In genomic region chr19:41919471-41919870, GRCm38 (mm10) we compare ENCODE assay signal across 26 mouse cellular contexts. TPM values are rescaled to one million over a fixed set of nuclear protein-coding genes. Genes with fewer than 3 reads are reported as not detected.
DNase-seq lines count a peak whose midpoint lies in the region; TF ChIP-seq lines count a peak whose summit lies in the region.
"Had no signal": no experiment of that assay in that cellular context is flagged by ENCODE, and none has a peak within 500 bp of the region (broad histone marks: within the 10 kb centered on the region; RNA-seq: fewer than 3 reads in every experiment).

No protein-coding gene starts in this region.

- no peak overlapping the region for H3K4me2 ChIP-seq in myocyte (ENCODE audit: low read depth)
- H3K4me2 ChIP-seq: forebrain, embryonic 13.5 days; heart, embryonic 13.5 days; hindbrain, embryonic 14.5 days had no signal

- TF ChIP-seq CTCF in heart, adult 2 months (IDR thresholded peaks at IDR 0.05): no peak
- no peak for TF ChIP-seq CTCF in ES-Bruce4 (IDR thresholded peaks at IDR 0.05; ENCODE audit: low read depth, low read length)

- 65% methylated on average over 4 of the region's 4 CpGs for WGBS in heart, adult 2 months

- DNase-seq in heart, adult 2 months: no peak
- DNase-seq in heart, adult 18-20 months: no peak
- DNase-seq in 416B (ENCODE audit: low read depth): peak; percentile 36
- no peak for DNase-seq in cerebellum, adult 8-10 months
- no peak for DNase-seq in right cerebral cortex, adult 2 months (ENCODE audit: low spot score in 2 of 2)
- DNase-seq: adrenal gland, adult 2 months; adrenal gland, postnatal 14 days; cerebellum, adult 11 months; cerebellum, adult 2 months; cerebellum, postnatal 10 days; cerebellum, postnatal 36 days; forebrain, postnatal 0 days; gastrocnemius, adult 2 months; gastrocnemius, postnatal 14 days; heart, adult 11 months; heart, postnatal 14 days; heart, postnatal 4 days had no signal

- TF ChIP-seq POLR2A in heart, adult 2 months (IDR thresholded peaks at IDR 0.05; ENCODE audit: insufficient read depth, low read depth, low read length): 0 out of 2 replicates have a peak, but pooled peaks have one; percentile 3
- TF ChIP-seq POLR2A in ES-Bruce4 (IDR thresholded peaks at IDR 0.05; ENCODE audit: insufficient read depth, low read length) (no peak), myocyte (IDR thresholded peaks at IDR 0.05; ENCODE audit: insufficient read length, low read depth) (no peak)

- H3K9me3 ChIP-seq in ES-Bruce4 (replicated peaks; ENCODE audit: control insufficient read depth, insufficient read depth, low read length, poor library complexity, severe bottlenecking): no peaks in the 10 kb centered on the region
- H3K9me3 ChIP-seq: forebrain, embryonic 10.5 days; forebrain, embryonic 13.5 days; G1E; heart, embryonic 10.5 days; heart, embryonic 13.5 days had no signal

- peaks cover 9% of the 10 kb centered on the region for H3K36me3 ChIP-seq in heart, adult 2 months (ENCODE audit: control insufficient read depth, insufficient read depth, low read length)
- peaks cover 58% of the 10 kb centered on the region for H3K36me3 ChIP-seq in ES-Bruce4 (ENCODE audit: control insufficient read depth, insufficient read depth, low read length, poor library complexity, severe bottlenecking)
- H3K36me3 ChIP-seq in myocyte (ENCODE audit: control insufficient read depth, insufficient read depth): peaks cover 49% of the 10 kb centered on the region

- no peak for TF ChIP-seq EP300 in heart, adult 2 months (IDR thresholded peaks at IDR 0.05; ENCODE audit: insufficient read depth, low read depth, low read length)
- TF ChIP-seq EP300 in ES-Bruce4 (IDR thresholded peaks at IDR 0.05; ENCODE audit: insufficient read depth, low read depth, low read length): no peak

- H3K4me3 ChIP-seq in heart, adult 2 months: no peak overlapping the region
- H3K4me3 ChIP-seq in ES-Bruce4 (ENCODE audit: low read depth, low read length): no peak overlapping the region
- H3K4me3 ChIP-seq in myocyte: no peak overlapping the region
- H3K4me3 ChIP-seq: forebrain, embryonic 10.5 days; forebrain, embryonic 13.5 days; gastrocnemius, adult 2 months; heart, embryonic 10.5 days; heart, embryonic 13.5 days had no signal

- no peaks in the 10 kb centered on the region for H3K79me2 ChIP-seq in heart, adult 2 months (replicated peaks; ENCODE audit: control insufficient read depth, insufficient read depth, low read length)
- peaks cover 25% of the 10 kb centered on the region for H3K79me2 ChIP-seq in myocyte (ENCODE audit: control insufficient read depth, insufficient read depth)

- peaks cover 3% of the 10 kb centered on the region for H3K4me1 ChIP-seq in heart, adult 2 months (ENCODE audit: control insufficient read depth, insufficient read depth, low read length)
- no peaks in the 10 kb centered on the region for H3K4me1 ChIP-seq in ES-Bruce4 (ENCODE audit: control insufficient read depth, insufficient read depth, low read length)

- intact Hi-C loops in heart, adult 2 months (cut with DNase I): no loop called here

- H3K9ac ChIP-seq in heart, adult 2 months (ENCODE audit: low read depth, low read length): no peak overlapping the region
- H3K9ac ChIP-seq in ES-Bruce4 (ENCODE audit: low read depth, poor library complexity, severe bottlenecking): no peak overlapping the region
- H3K9ac ChIP-seq: forebrain, embryonic 13.5 days; forebrain, postnatal 0 days; heart, embryonic 13.5 days; hindbrain, embryonic 14.5 days had no signal

- H3K27ac ChIP-seq in heart, adult 2 months: no peak overlapping the region
- H3K27ac ChIP-seq in ES-Bruce4 (ENCODE audit: insufficient read depth, low read length): peak overlapping the region; percentile 33; the same call in 1 of the 2 replicates
- H3K27ac ChIP-seq: forebrain, embryonic 10.5 days; forebrain, embryonic 13.5 days; gastrocnemius, adult 2 months; heart, embryonic 10.5 days; heart, embryonic 13.5 days; hindbrain, embryonic 14.5 days; hindbrain, postnatal 0 days had no signal

- H3K27me3 ChIP-seq in heart, adult 2 months (ENCODE audit: control insufficient read depth, insufficient read depth, low read length): no peaks in the 10 kb centered on the region
- H3K27me3 ChIP-seq in ES-Bruce4 (ENCODE audit: control insufficient read depth, insufficient read depth, low read length, poor library complexity, severe bottlenecking) (no peaks in the 10 kb centered on the region), myocyte (ENCODE audit: control insufficient read depth, insufficient read depth, insufficient read length) (no peaks in the 10 kb centered on the region)
- H3K27me3 ChIP-seq: forebrain, embryonic 13.5 days; heart, embryonic 13.5 days had no signal

- H3ac ChIP-seq in myocyte (ENCODE audit: control insufficient read depth, insufficient read length): no peak overlapping the region

TF ChIP-seq in myocyte, 11 proteins besides CTCF, POLR2A, EP300 and RAD21:
- TF ChIP-seq SRF (IDR thresholded peaks at IDR 0.05; ENCODE audit: control insufficient read depth, insufficient read length, low read depth) (no peak), POLR2AphosphoS2 (IDR thresholded peaks at IDR 0.05; ENCODE audit: insufficient read length, low read depth) (peak; percentile 9), CEBPB (IDR thresholded peaks at IDR 0.05; ENCODE audit: insufficient read depth, poor library complexity, severe bottlenecking) (no peak)

RNA-seq across cellular contexts. Expression of gene Pgam1, which starts 7.7 kb away (rescaled TPM):
- 100 to 1,000 TPM; 122 to 135 TPM for total RNA-seq in heart, adult 2 months (2021)
- 111 and 162 TPM in 2 replicates for polyA plus RNA-seq in heart, adult 2 months (2012; rRNA removed)
- 100 to 1,000 TPM; 128 TPM for total RNA-seq in heart, adult 18-20 months (2021)
- polyA plus RNA-seq in ES-Bruce4 (2011; ENCODE audit: insufficient read depth, insufficient read length, low read depth, missing spikeins): 668 and 681 TPM in 2 replicates
- 552 TPM for polyA plus RNA-seq in myocyte (2012; fragmentation: generic; extraction: Trizol)

RNA-seq across cellular contexts. Expression of gene Exosc1, which starts 13.8 kb away (rescaled TPM):
- 10 to 100 TPM; 13.2 to 13.9 TPM for total RNA-seq in heart, adult 2 months (2021)
- polyA plus RNA-seq in heart, adult 2 months (2012; rRNA removed): 9.8 and 9.9 TPM in 2 replicates
- total RNA-seq in heart, adult 18-20 months (2021): 10 to 100 TPM; 11.4 to 13.1 TPM
- polyA plus RNA-seq in ES-Bruce4 (2011; ENCODE audit: insufficient read depth, insufficient read length, low read depth, missing spikeins) (52.4 and 55.8 TPM in 2 replicates), myocyte (2012; fragmentation: generic; extraction: Trizol) (49.4 TPM)

RNA-seq across cellular contexts. Expression of gene Zdhhc16, which starts 13.8 kb away (rescaled TPM):
- total RNA-seq in heart, adult 2 months (2021): 10 to 100 TPM; 12.3 to 14.6 TPM
- 40.3 and 53.3 TPM in 2 replicates for polyA plus RNA-seq in heart, adult 2 months (2012; rRNA removed)
- total RNA-seq in heart, adult 18-20 months (2021): 10 to 100 TPM; 12.9 to 14.0 TPM
- polyA plus RNA-seq in ES-Bruce4 (2011; ENCODE audit: insufficient read depth, insufficient read length, low read depth, missing spikeins) (49.7 and 64.4 TPM in 2 replicates), myocyte (2012; fragmentation: generic; extraction: Trizol) (124 TPM)

RNA-seq across cellular contexts. Expression of gene Rrp12, which starts 23.5 kb away (rescaled TPM):
- total RNA-seq in heart, adult 2 months (2021): 10 to 100 TPM; 13.7 to 17.4 TPM
- polyA plus RNA-seq in heart, adult 2 months (2012; rRNA removed): 6.6 and 6.9 TPM in 2 replicates
- 10 to 100 TPM; 16.0 to 18.0 TPM for total RNA-seq in heart, adult 18-20 months (2021)
- 23.1 and 24.5 TPM in 2 replicates for polyA plus RNA-seq in ES-Bruce4 (2011; ENCODE audit: insufficient read depth, insufficient read length, low read depth, missing spikeins)
- polyA plus RNA-seq in myocyte (2012; fragmentation: generic; extraction: Trizol): 45.4 TPM
